In genomic region chr7:28833723-28834347, GRCm38 (mm10) we compare ENCODE assay signal across 11 mouse cellular contexts. TPM values are rescaled to one million over a fixed set of nuclear protein-coding genes. Genes with fewer than 3 reads are reported as not detected.
DNase-seq lines count a peak whose midpoint lies in the region; ATAC-seq and TF ChIP-seq lines count a peak whose summit lies in the region.
"Had no signal": no experiment of that assay in that cellular context is flagged by ENCODE, and none has a peak within 500 bp of the region (broad histone marks: within the 10 kb centered on the region; RNA-seq: fewer than 3 reads in every experiment).

Lgals4 (plus strand) TSS chr7:28833854.

- ATAC-seq in liver, postnatal 0 days = no peak
- no peak for ATAC-seq in heart, embryonic 16.5 days (replicated peaks; ENCODE audit: extremely low read depth, insufficient read depth, low FRiP score)
- no peak for ATAC-seq in midbrain, embryonic 14.5 days (ENCODE audit: low FRiP score, low TSS enrichment)

- H3K27ac ChIP-seq in liver, postnatal 0 days (ENCODE audit: low read depth) = no peak within 1 kb of the TSS
- no peak within 1 kb of the TSS for H3K27ac ChIP-seq in heart, embryonic 16.5 days (ENCODE audit: low read length)
- no peak within 1 kb of the TSS for H3K27ac ChIP-seq in midbrain, embryonic 14.5 days (replicated peaks; ENCODE audit: low read depth, low read length)
- H3K27ac ChIP-seq: hindbrain, embryonic 12.5 days; layer of hippocampus, adult 2 months had no signal

- H3K4me1 ChIP-seq in liver, postnatal 0 days (ENCODE audit: insufficient read depth) = peaks cover 37% of the 10 kb centered on the region
- peaks cover 8% of the 10 kb centered on the region; the same call in 1 of the 2 replicates for H3K4me1 ChIP-seq in heart, embryonic 16.5 days (ENCODE audit: control insufficient read depth, insufficient read depth, low read length)
- H3K4me1 ChIP-seq in midbrain, embryonic 14.5 days (ENCODE audit: control insufficient read depth, insufficient read depth, low read length) = no peaks in the 10 kb centered on the region
- H3K4me1 ChIP-seq: hindbrain, embryonic 12.5 days had no signal

- TF ChIP-seq POLR2A in myocyte (IDR thresholded peaks at IDR 0.05; ENCODE audit: insufficient read length, low read depth) = no peak

- DNase-seq in adrenal gland, postnatal 10 days = no peak
- DNase-seq in adrenal gland, adult 2 months = no peak
- no peak for DNase-seq in liver, postnatal 0 days
- no peak for DNase-seq in liver
- DNase-seq in midbrain, embryonic 14.5 days = no peak
- DNase-seq in urinary bladder, postnatal 36 days (ENCODE audit: low spot score in 2 of 2) = no peak
- DNase-seq: cerebellum, postnatal 14 days had no signal

- H3K9me3 ChIP-seq in liver, postnatal 0 days (ENCODE audit: low read length) = no peaks in the 10 kb centered on the region
- H3K9me3 ChIP-seq in heart, embryonic 16.5 days (replicated peaks; ENCODE audit: control insufficient read depth, low read length) = no peaks in the 10 kb centered on the region
- no peaks in the 10 kb centered on the region for H3K9me3 ChIP-seq in midbrain, embryonic 14.5 days (ENCODE audit: control insufficient read depth, low read length)
- H3K9me3 ChIP-seq: hindbrain, embryonic 12.5 days had no signal

- H3K4me3 ChIP-seq in liver, postnatal 0 days (ENCODE audit: low read depth, low read length) = no peak within 1 kb of the TSS
- no peak within 1 kb of the TSS for H3K4me3 ChIP-seq in heart, embryonic 16.5 days (ENCODE audit: low read length)
- H3K4me3 ChIP-seq in myocyte = no peak within 1 kb of the TSS
- no peak within 1 kb of the TSS for H3K4me3 ChIP-seq in midbrain, embryonic 14.5 days (replicated peaks; ENCODE audit: low read depth, low read length)
- H3K4me3 ChIP-seq: hindbrain, embryonic 12.5 days; layer of hippocampus, adult 2 months had no signal

- no peak for TF ChIP-seq CTCF in liver, postnatal 0 days (IDR thresholded peaks at IDR 0.05; ENCODE audit: low read depth)

- H3K79me2 ChIP-seq in myocyte (ENCODE audit: control insufficient read depth, insufficient read depth) = no peaks in the 10 kb centered on the region

- WGBS in liver, postnatal 0 days (ENCODE audit: insufficient replicate concordance) = 79% methylated on average over 6 of the region's 6 CpGs
- WGBS in heart, embryonic 16.5 days = 81% methylated on average over 6 of the region's 6 CpGs
- WGBS in midbrain, embryonic 14.5 days = 83% methylated on average over 6 of the region's 6 CpGs

- no peaks in the 10 kb centered on the region for H3K27me3 ChIP-seq in liver, postnatal 0 days (ENCODE audit: insufficient read depth, low read length)
- H3K27me3 ChIP-seq in heart, embryonic 16.5 days (ENCODE audit: control insufficient read depth, insufficient read depth, low read length) = no peaks in the 10 kb centered on the region
- H3K27me3 ChIP-seq in myocyte (ENCODE audit: control insufficient read depth, insufficient read depth, insufficient read length) = no peaks in the 10 kb centered on the region
- no peaks in the 10 kb centered on the region for H3K27me3 ChIP-seq in midbrain, embryonic 14.5 days (ENCODE audit: control insufficient read depth, insufficient read depth, low read length)
- H3K27me3 ChIP-seq: hindbrain, embryonic 12.5 days had no signal

- peaks cover 28% of the 10 kb centered on the region for H3K36me3 ChIP-seq in liver, postnatal 0 days (replicated peaks; ENCODE audit: insufficient read depth, low read length)
- peaks cover 17% of the 10 kb centered on the region for H3K36me3 ChIP-seq in heart, embryonic 16.5 days (ENCODE audit: control insufficient read depth, insufficient read depth)
- H3K36me3 ChIP-seq in myocyte (ENCODE audit: control insufficient read depth, insufficient read depth) = no peaks in the 10 kb centered on the region
- peaks cover 17% of the 10 kb centered on the region for H3K36me3 ChIP-seq in midbrain, embryonic 14.5 days (ENCODE audit: control insufficient read depth, insufficient read depth, low read length)

- H3ac ChIP-seq in myocyte (ENCODE audit: control insufficient read depth, insufficient read length) = no peak within 1 kb of the TSS

- TF ChIP-seq EP300 in liver, postnatal 0 days (IDR thresholded peaks at IDR 0.05; ENCODE audit: low read depth) = no peak

- no peak within 1 kb of the TSS for H3K9ac ChIP-seq in liver, postnatal 0 days (replicated peaks)
- no peak within 1 kb of the TSS for H3K9ac ChIP-seq in heart, embryonic 16.5 days (ENCODE audit: low read length)
- no peak within 1 kb of the TSS for H3K9ac ChIP-seq in midbrain, embryonic 14.5 days (replicated peaks; ENCODE audit: low read length)
- H3K9ac ChIP-seq: hindbrain, embryonic 12.5 days had no signal

- H3K4me2 ChIP-seq in liver, postnatal 0 days (ENCODE audit: low read depth, low read length) = no peak within 1 kb of the TSS
- H3K4me2 ChIP-seq in heart, embryonic 16.5 days (ENCODE audit: low read depth, low read length) = no peak within 1 kb of the TSS
- H3K4me2 ChIP-seq in myocyte (ENCODE audit: low read depth) = no peak within 1 kb of the TSS
- no peak within 1 kb of the TSS for H3K4me2 ChIP-seq in midbrain, embryonic 14.5 days (ENCODE audit: low read length)
- H3K4me2 ChIP-seq: hindbrain, embryonic 12.5 days had no signal

TF ChIP-seq in myocyte, 11 proteins besides CTCF, POLR2A, EP300 and RAD21:
- peak; percentile 52 for TF ChIP-seq POLR2AphosphoS2 (IDR thresholded peaks at IDR 0.05; ENCODE audit: insufficient read length, low read depth)
- TF ChIP-seq MYOG (IDR thresholded peaks at IDR 0.05; ENCODE audit: control insufficient read depth in 1 of 3, insufficient read depth in 1 of 3, insufficient read length in 2 of 3, low read depth in 2 of 3) = peak in 2 of 3 experiments; percentile 67 to 87
- TF ChIP-seq USF1 (IDR thresholded peaks at IDR 0.05; ENCODE audit: low read depth) = no peak
- peak in 2 of 3 experiments; percentile 50 to 77 for TF ChIP-seq MYOD1 (IDR thresholded peaks at IDR 0.05; ENCODE audit: control insufficient read depth in 1 of 3, insufficient read length in 2 of 3, low read depth in 2 of 3)

RNA-seq across cellular contexts. Expression of gene Lgals4, which starts in this region (rescaled TPM):
- 10 to 100 TPM; 25.9 to 55.7 TPM for total RNA-seq in adrenal gland, postnatal 10 days (2021)
- total RNA-seq in adrenal gland, adult 2 months (2021) = 1 to 10 TPM; 7.4 to 9.4 TPM
- polyA plus RNA-seq in adrenal gland, adult 2 months (2012; rRNA removed) = 20.5 and 22.4 TPM in 2 replicates
- polyA plus RNA-seq in liver, postnatal 0 days (2015; fragmentation: Nextera tagmentation; extraction: Ambion mirVana) = 19.5 and 21.3 TPM in 2 replicates
- polyA plus RNA-seq in heart, embryonic 16.5 days (2015; fragmentation: Nextera tagmentation; extraction: Ambion mirVana) = 12.3 and 17.4 TPM in 2 replicates
- 3.0 TPM for polyA plus RNA-seq in myocyte (2012; fragmentation: generic; extraction: Trizol)
- 1.7 and 3.3 TPM in 2 replicates for polyA plus RNA-seq in midbrain, embryonic 14.5 days (2014; fragmentation: Nextera tagmentation; extraction: Ambion mirVana)
